Mouse (Mus musculus): ENCODE results near the gene Cep112.

DNA sequence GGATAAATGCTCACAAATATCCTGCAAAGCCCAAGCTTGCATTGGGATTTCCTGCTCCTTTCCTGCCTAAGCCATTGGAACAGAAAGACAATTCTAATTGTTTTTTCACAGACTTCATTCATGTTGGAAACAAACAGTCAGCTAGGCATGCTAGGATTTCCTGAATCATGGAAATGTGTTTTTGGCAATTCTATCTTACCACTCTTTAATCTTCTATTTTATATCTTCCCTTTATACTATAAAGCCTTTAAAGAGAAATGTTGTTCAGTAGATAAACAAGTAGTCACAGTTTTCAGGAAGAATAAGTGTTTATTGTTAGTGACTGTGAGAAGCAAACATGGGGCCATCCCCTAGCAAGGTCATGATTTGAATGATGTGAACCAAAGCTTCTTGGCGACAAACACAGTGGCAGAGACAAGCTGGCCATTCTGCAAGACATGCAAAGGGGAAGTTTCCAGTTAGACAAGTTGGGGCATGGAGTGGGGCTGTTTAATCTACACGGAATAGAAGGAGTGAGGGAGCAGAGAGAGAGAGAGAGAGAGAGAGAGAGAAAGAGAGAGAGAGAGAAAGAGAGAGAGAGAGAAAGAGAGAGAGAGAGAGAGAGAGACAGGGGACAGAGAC, 169.1 kb downstream of the Cep112 start:
- no peak for TF ChIP-seq FLI1 (IDR thresholded peaks at IDR 0.05; ENCODE audit: low read length)
- no peak for TF ChIP-seq GATA1 (IDR thresholded peaks at IDR 0.05; ENCODE audit: borderline replicate concordance, low read length)

Measured in megakaryocyte, embryonic 14.5 days (primary cell).